Mouse (Mus musculus) spleen, postnatal 4 days (tissue): ENCODE data around the gene Kap.
"Not testable (repeated sequence)": the region's sequence is repeated elsewhere in the genome, so short reads cannot be mapped to it uniquely, and the experiment has no call there.

Experiments used
- DNase-seq, 2 experiments: peaks; one replicate each; pipeline ENCODE4 v3.0.0; 2022; ENCODE audit warnings: low spot score in 2 of 2

The Kap gene

GRCm38 (mm10) chr6:133853526-133853925 is at the start of gene Kap:
Kap (minus strand) TSS chr6:133853762.
- DNase-seq = no peak

GRCm38 (mm10) chr6:133885871-133886415 is 32.4 kb upstream of the Kap start:
- no peak for DNase-seq

DNA sequence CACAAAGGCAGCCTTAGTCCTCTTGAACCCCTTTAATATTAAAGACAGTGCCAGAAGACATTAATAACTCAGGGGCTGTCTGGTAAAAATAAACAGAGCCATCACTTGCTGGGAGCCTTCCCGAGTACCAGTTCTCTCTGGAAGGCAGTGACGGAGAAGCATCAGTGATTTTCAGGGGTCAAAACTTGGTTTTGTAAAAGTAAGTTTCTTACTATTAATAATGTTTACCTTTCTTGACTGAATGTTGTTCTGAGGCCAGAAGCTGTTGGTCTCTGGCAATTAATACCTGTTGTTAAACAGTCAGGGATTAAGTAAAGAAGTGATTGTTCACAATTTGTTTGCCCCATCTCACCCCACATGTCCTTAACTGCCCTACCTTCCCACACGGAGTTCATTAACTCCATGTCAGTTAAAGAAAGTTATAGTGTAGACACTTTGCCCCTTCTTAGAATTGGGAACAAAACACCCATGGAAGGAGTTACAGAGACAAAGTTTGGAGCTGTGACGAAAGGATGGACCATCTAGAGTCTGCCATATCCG is 30.0 kb upstream of the Kap start:
- DNase-seq = no peak

DNA sequence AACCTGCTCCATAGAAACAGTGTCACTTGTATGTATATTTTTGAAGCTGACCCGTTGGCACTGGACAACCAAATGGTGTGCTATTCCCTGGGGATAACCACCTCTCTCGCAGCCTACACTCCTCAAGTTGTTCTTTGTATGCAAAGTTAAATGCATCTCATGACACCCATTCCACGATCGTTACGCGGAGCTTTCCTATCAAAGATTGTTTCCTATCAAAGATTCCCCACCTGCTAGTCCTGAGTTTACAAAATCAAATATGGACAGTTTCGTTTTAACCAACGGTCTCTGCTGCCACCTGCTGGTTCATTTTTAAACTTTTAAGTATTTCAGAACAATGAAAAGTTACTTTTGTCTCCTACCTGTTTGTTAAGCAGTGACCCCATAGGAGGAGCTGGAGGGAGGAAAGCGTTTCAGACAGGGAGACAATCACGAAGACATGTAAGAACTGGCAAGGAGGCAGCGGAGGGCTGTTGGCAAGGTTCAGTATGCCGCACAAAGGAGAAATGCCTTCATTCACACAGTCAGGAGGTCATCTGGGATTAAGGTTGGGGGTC is 22.4 kb upstream of the Kap start:
- no peak for DNase-seq

DNA sequence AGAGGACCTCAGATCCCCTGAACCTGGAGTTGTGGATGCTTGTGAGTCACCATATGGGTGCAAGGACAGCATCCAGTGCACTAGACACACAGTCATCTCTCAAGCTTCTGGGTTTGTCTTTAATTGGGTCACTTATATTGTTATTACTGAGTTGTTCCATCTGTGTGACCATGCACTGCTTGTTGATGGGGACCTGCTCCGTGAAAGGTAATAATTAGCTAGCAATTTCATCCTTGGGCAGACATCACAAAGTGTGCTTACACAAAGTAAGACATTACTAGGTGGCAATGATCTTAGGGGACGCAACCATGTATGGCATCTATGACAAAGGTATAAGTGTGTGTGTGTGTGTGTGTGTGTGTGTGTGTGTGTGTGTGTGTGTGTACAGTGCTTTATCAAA is 19.1 kb upstream of the Kap start:
- no peak for DNase-seq

DNA sequence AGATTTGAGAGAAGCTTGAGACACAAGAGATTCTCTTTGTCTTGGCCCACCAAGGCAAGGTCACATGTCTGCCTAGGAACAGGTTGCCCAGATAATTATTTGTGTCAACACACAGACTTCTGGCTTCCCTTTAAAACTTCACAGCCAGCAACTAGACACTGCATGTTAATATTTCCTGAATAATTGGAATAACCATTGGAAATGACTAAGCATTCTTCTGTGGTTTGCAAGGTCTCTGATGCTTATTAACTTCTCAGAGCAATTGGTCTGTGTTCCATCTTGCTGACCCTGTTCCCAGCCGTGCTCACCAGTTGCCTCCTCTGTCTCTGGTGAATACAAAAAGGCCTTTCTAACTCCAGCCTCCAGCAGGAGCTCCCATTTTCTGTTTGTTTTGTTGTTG is 17.6 kb upstream of the Kap start:
- no peak for DNase-seq

- no peak for DNase-seq
These were observed 14.8 kb upstream of the Kap start for GRCm38 (mm10) chr6:133868381-133868780.

DNA sequence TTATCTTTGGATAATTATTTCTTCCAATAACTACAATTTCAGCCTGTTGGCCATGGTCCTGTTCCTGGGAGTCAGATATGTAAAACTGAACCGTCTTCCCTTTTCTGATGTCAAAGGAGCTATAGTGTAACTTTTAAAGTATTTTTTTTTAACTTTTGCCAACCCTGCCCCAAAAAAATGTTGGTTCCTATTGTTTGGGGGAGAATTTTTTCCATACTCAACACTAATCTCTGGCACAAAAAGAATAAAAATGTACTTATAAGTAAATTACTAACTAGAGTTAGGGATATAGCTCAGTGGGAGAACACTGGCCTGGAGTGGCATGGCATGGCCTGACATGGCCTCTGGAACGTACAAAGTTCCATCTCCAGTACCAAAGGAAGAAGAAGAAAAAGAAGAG is 2.3 kb upstream of the Kap start:
- no peak for DNase-seq

GRCm38 (mm10) chr6:133849359-133849758 is 4.2 kb downstream of the Kap start:
- DNase-seq = no peak

DNA sequence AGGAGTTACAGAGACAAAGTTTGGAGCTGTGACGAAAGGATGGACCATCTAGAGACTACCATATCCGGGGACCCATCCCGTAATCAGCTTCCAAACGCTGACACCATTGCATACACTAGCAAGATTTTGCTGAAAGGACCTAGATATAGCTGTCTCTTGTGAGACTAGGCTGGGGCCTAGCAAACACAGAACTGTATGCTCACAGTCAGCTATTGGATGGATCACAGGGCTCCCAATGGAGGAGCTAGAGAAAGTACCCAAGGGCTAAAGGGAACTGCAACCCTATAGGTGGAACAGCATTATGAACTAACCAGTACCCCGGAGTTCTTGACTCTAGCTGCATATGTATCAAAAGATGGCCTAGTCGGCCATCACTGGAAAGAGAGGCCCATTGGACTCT is 4.7 kb downstream of the Kap start:
- not testable (repeated sequence) for DNase-seq

DNA sequence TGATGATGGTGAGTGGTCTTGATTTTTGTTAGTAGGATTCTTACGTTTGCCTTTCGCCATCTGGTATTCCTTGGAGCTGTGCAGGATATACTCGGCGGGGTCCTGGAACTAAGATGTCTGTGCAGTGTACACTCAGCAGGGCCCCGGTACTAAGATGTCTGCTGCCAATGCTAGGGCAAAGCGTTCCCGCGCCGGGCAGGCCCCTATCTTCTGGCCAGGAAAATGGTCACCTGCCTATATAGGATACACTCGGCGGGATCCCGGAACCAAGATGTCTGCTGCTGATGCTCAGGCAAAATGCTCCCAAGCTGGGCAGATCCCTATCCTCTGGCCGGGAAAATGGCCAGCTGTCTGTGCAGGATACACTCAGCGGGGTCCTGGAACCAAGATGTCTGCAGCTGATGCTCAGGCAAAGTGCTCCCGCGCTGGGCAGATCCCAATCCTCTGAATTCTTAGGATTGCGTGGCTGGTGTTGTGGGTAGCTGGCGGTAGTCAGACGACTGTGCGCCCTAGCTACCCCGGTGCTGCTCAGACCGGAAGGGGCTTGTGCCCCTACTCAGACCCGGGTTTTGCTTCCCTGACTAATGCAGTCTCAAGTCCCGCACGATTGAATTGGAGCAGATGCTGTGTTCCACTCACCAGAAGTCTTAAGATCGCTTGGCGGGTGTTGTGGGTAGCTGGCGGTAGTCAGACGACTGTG is 15.1 kb downstream of the Kap start:
- not testable (repeated sequence) for DNase-seq

- no peak for DNase-seq
These were observed 41.2 kb downstream of the Kap start for GRCm38 (mm10) chr6:133812342-133812741.
